ENCODE assay signal across 27 mouse cellular contexts in genomic region chr10:125177782-125178181, GRCm38 (mm10).
"Had no signal": no experiment of that assay in that cellular context is flagged by ENCODE, and none has a peak within 500 bp of the region (broad histone marks: within the 10 kb centered on the region; RNA-seq: fewer than 3 reads in every experiment).

No protein-coding gene starts in this region.

- DNase-seq: gastrocnemius, adult 2 months; gastrocnemius, postnatal 10 days; gastrocnemius, postnatal 25 days; heart, adult 18-20 months; heart, postnatal 10 days; heart, postnatal 4 days; kidney, adult 11 months; kidney, adult 2 months; kidney, adult 9 months; kidney, postnatal 14 days; kidney, postnatal 36 days; layer of hippocampus, adult 9-11 months; layer of hippocampus, postnatal 36 days had no signal

- H3K27ac ChIP-seq: gastrocnemius, adult 2 months; heart, embryonic 10.5 days; hindbrain, embryonic 10.5 days; hindbrain, embryonic 12.5 days; hindbrain, embryonic 14.5 days; intestine, embryonic 15.5 days; kidney, embryonic 15.5 days; kidney, postnatal 0 days; limb, embryonic 13.5 days; limb, embryonic 15.5 days; liver, embryonic 12.5 days; liver, embryonic 14.5 days had no signal

- H3K4me3 ChIP-seq: gastrocnemius, adult 2 months; heart, embryonic 10.5 days; heart, embryonic 12.5 days; hindbrain, embryonic 10.5 days; hindbrain, embryonic 12.5 days; intestine, embryonic 15.5 days; kidney, embryonic 15.5 days; limb, embryonic 13.5 days; limb, embryonic 15.5 days; liver, embryonic 12.5 days had no signal

- ATAC-seq: hindbrain, embryonic 16.5 days; inflammation-experienced regulatory T-cells, adult 6 months; intestine, embryonic 15.5 days; liver, embryonic 12.5 days had no signal
